Mouse (Mus musculus): Measurements from ENCODE around the gene Pdha2. TPM values are rescaled to one million over a fixed set of nuclear protein-coding genes. Genes with fewer than 3 reads are reported as not detected.

The Pdha2 gene
- total and polyA plus RNA-seq, 3 experiments: not detected

- Histone ChIP-seq H3K4me1 (ENCODE audit: control insufficient read depth in 1 of 2, insufficient read depth in 2 of 2, low read length in 2 of 2) (peaks cover 0 to 2% of the 10 kb centered on the region in 2 experiments; a peak in 1 of 4 replicates), H3K9me3 (replicated peaks; ENCODE audit: insufficient read depth, low read length) (no peaks in the 10 kb centered on the region), H3K36me3 (ENCODE audit: control insufficient read depth in 1 of 2, insufficient read depth in 2 of 2, low read length in 2 of 2) (peaks cover 0 to 8% of the 10 kb centered on the region in 2 experiments; a peak in 2 of 4 replicates), H3K79me2 (ENCODE audit: control insufficient read depth, insufficient read depth, low read length, poor library complexity) (no peaks in the 10 kb centered on the region), H3K27me3 (ENCODE audit: control insufficient read depth in 1 of 2, insufficient read depth in 2 of 2, low read length in 2 of 2) (no peaks in the 10 kb centered on the region), H3K27ac (ENCODE audit: control insufficient read depth, low read depth, low read length) (no peak overlapping the region), H3K9ac (ENCODE audit: control insufficient read depth, low read depth, low read length, poor library complexity, severe bottlenecking) (no peak overlapping the region), H3K4me3 (ENCODE audit: control insufficient read depth in 1 of 2, insufficient read depth in 1 of 2, low read depth in 2 of 2, low read length in 2 of 2) (no peak overlapping the region)
- DNase-seq (ENCODE audit: low read depth, low spot score): no peak
- TF ChIP-seq USF1 (IDR thresholded peaks at IDR 0.05; ENCODE audit: low read depth, low read length): no peak
- no peak for TF ChIP-seq CHD2 (IDR thresholded peaks at IDR 0.05; ENCODE audit: low read length)
- TF ChIP-seq ZMIZ1 (IDR thresholded peaks at IDR 0.05; ENCODE audit: low read depth, low read length): no peak
- no peak for TF ChIP-seq MEF2A (IDR thresholded peaks at IDR 0.05; ENCODE audit: extremely low read depth, insufficient replicate concordance, low read depth, low read length, poor library complexity, severe bottlenecking)
- TF ChIP-seq TBP (IDR thresholded peaks at IDR 0.05; ENCODE audit: low read depth, low read length): no peak
- no peak for TF ChIP-seq NELFE (IDR thresholded peaks at IDR 0.05; ENCODE audit: low read depth, low read length)
These were observed 4.1 kb upstream of the Pdha2 start for GRCm38 (mm10) chr3:141216237-141216636.

GRCm38 (mm10) chr3:141214789-141215188 is 2.6 kb upstream of the Pdha2 start:
- no peaks in the 10 kb centered on the region for H3K79me2 ChIP-seq (ENCODE audit: control insufficient read depth, insufficient read depth, low read length, poor library complexity)
- no peak for TF ChIP-seq GATA1 (IDR thresholded peaks at IDR 0.05; ENCODE audit: low read depth, low read length)
- TF ChIP-seq TCF12 (IDR thresholded peaks at IDR 0.05; ENCODE audit: low read depth, low read length): no peak
- no peak for TF ChIP-seq E2F4 (IDR thresholded peaks at IDR 0.05; ENCODE audit: borderline replicate concordance, low read depth, low read length)
- TF ChIP-seq CTCF (IDR thresholded peaks at IDR 0.05 in 2 of 3, conservative IDR thresholded peaks at IDR 0.05 in 1 of 3; ENCODE audit: control insufficient read depth in 1 of 3, insufficient read depth in 1 of 3, low read depth in 2 of 3, low read length in 3 of 3, poor library complexity in 1 of 3, severe bottlenecking in 1 of 3): no peak
- no peak for TF ChIP-seq GABPA (IDR thresholded peaks at IDR 0.05; ENCODE audit: low read depth, low read length)
- no peak for TF ChIP-seq MYB (IDR thresholded peaks at IDR 0.05; ENCODE audit: low read depth, low read length)
- TF ChIP-seq USF2 (IDR thresholded peaks at IDR 0.05; ENCODE audit: borderline replicate concordance in 1 of 2, insufficient read depth in 1 of 2, low read depth in 1 of 2, low read length in 2 of 2): no peak
- TF ChIP-seq ETS1 (IDR thresholded peaks at IDR 0.05; ENCODE audit: low read depth, low read length): no peak
- TF ChIP-seq SMC3 (IDR thresholded peaks at IDR 0.05; ENCODE audit: low read depth, low read length): no peak
- TF ChIP-seq MXI1 (IDR thresholded peaks at IDR 0.05; ENCODE audit: low read depth, low read length): no peak
- TF ChIP-seq JUND (IDR thresholded peaks at IDR 0.05; ENCODE audit: low read depth, low read length): no peak
- no peak for TF ChIP-seq MEF2A (IDR thresholded peaks at IDR 0.05; ENCODE audit: extremely low read depth, insufficient replicate concordance, low read depth, low read length, poor library complexity, severe bottlenecking)
- TF ChIP-seq TBP (IDR thresholded peaks at IDR 0.05; ENCODE audit: low read depth, low read length): no peak
- TF ChIP-seq MAZ (IDR thresholded peaks at IDR 0.05; ENCODE audit: low read depth, low read length): no peak
- TF ChIP-seq SIN3A (IDR thresholded peaks at IDR 0.05; ENCODE audit: low read length): no peak
- no peak for TF ChIP-seq RCOR1 (IDR thresholded peaks at IDR 0.05; ENCODE audit: low read depth, low read length)
- TF ChIP-seq ZC3H11A (IDR thresholded peaks at IDR 0.05; ENCODE audit: low read depth, low read length): no peak

More at GRCm38 (mm10) chr3:141214789-141215188, 2.6 kb upstream of the Pdha2 start:
- Histone ChIP-seq H3K4me1 (ENCODE audit: control insufficient read depth in 1 of 2, insufficient read depth in 2 of 2, low read length in 2 of 2) (peaks cover 0 to 2% of the 10 kb centered on the region in 2 experiments; a peak in 1 of 4 replicates), H3K9me3 (replicated peaks; ENCODE audit: insufficient read depth, low read length) (no peaks in the 10 kb centered on the region), H3K27me3 (ENCODE audit: control insufficient read depth in 1 of 2, insufficient read depth in 2 of 2, low read length in 2 of 2) (no peaks in the 10 kb centered on the region), H3K4me3 (ENCODE audit: control insufficient read depth in 1 of 2, insufficient read depth in 1 of 2, low read depth in 2 of 2, low read length in 2 of 2) (no peak overlapping the region), H3K27ac (ENCODE audit: control insufficient read depth, low read depth, low read length) (no peak overlapping the region), H3K36me3 (ENCODE audit: control insufficient read depth in 1 of 2, insufficient read depth in 2 of 2, low read length in 2 of 2) (peaks cover 0 to 8% of the 10 kb centered on the region in 2 experiments; a peak in 2 of 4 replicates), H3K9ac (ENCODE audit: control insufficient read depth, low read depth, low read length, poor library complexity, severe bottlenecking) (no peak overlapping the region)
- DNase-seq (ENCODE audit: low read depth, low spot score): peak; percentile 10
